Mouse (Mus musculus): Measurements from ENCODE around the gene Plch1.

The Plch1 gene

DNA sequence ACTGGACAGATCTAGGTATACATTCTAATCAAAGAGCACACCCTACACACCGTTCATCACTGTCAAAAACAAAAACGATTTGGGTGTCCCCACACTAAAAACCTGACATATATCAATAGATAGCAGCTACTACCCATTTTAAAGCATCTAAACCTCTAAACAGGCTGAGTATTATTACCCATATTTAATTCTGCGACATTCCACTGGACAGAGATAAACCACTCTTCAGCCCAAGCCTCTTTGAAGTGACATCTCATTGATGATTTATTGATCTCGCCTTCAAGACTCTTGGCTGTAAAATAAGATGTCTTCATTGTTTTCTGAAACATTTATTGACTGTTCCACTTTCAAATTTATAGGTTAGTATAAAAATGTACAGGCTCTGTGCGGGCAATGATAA is 46.4 kb downstream of the Plch1 start:
- no peak for DNase-seq

DNA sequence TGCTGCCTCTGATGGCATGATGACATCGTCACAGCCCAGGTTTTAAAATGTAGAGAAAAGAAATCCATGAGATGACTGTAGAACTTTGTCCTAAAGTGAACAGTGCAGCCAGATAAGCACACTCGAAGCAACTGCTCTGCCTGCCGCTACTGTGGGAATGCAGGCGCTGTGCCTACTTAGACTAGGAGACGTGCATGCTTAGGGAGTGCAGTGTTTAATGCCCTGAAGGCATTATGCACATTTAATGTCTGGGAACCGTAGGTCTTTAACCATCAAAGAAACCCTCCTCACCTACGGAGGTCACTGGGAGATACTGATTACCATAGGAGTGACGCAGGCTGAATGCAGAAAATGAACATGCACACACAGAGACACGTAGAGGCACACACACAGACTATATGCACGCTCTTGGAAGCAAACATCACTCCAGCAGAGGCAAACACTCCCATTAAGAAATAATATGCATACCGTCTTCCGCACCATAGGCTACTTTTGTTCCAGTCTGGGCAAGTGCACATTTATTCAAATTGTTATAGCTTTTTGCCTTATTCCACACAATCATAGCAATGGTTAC is 48.1 kb downstream of the Plch1 start:
- no peak for DNase-seq

DNA sequence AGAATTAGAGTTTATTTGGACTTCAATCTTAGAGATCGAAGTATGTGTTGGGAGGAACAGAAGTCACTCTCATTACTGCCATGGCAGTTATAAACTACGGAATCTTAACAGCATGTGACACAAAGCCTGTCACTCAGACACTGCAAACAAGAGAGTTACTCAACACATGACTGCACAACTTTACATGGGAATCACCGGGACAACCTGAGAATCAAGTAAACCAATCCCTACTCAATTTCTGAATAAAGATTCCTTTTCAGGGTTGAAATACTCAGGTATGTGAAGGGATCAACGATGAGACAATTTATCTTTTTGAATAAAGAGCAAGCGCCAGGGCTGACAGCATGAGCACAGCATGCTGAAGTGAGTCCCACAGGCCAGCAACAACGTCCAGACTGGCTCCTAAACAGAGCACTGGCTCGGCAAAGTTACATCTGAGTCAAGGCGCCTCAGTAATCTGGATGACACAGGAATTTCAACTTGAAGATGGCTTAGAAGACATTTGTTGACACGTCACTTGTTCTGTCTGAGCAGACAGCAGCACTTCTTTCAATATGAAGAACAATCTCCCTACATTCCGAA is 49.4 kb downstream of the Plch1 start:
- no peak for DNase-seq

DNA sequence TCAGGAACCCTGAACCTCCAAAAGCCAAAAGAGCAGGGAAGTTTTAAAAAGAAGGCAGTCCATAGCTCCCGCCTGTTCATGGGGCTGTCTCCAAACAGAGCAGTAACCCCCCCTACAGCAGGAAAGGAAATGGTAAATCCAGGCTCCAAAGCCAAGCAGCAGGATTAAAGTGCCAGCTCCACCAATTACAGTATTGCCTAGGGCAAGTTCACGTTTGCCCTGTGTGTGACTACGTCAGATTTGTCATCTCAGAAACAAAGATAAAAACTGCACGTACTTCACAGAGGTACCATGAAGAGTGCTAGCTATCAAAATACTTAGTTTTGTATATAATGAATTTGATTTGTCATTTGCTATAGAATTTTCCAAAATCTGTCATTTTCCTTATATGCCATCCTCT is 55.1 kb downstream of the Plch1 start:
- no peak for DNase-seq

DNA sequence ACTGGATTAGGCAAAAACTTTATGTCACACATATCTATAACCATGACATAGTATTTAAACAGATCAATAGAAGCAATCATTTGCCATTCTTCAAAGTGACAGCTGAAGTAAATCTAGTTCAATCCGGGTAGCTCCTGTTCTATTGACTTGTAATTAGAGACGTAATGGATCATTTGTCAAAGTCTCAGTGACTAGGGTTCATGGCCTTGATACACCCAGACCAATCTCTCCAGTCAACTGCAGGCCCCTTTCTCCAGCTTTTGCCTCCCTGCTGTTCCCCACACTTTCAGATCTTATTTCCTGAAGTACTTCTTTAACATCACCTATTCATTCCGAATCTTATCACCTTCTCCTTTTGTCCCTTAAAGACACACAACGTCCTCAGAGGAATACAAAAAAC is 56.8 kb downstream of the Plch1 start:
- no peak for DNase-seq

DNA sequence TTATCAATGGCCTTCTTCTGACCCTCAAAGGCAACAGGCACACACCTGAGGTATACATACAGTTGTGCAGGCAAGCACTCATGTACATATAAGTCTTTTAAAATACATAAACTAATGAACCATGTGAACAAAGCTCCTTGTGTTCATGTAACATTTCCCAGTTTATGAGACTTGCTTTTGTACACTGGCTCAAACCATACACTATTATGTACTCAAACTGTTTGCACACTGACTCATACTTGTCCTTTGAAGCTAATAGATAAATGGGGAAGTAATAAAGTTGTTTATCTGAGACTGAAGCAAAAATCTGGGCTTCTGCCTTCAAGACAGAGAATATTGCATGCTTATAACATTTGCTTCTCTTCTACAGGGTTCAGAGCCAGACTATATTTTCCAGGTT is 61.5 kb downstream of the Plch1 start:
- DNase-seq: no peak

DNA sequence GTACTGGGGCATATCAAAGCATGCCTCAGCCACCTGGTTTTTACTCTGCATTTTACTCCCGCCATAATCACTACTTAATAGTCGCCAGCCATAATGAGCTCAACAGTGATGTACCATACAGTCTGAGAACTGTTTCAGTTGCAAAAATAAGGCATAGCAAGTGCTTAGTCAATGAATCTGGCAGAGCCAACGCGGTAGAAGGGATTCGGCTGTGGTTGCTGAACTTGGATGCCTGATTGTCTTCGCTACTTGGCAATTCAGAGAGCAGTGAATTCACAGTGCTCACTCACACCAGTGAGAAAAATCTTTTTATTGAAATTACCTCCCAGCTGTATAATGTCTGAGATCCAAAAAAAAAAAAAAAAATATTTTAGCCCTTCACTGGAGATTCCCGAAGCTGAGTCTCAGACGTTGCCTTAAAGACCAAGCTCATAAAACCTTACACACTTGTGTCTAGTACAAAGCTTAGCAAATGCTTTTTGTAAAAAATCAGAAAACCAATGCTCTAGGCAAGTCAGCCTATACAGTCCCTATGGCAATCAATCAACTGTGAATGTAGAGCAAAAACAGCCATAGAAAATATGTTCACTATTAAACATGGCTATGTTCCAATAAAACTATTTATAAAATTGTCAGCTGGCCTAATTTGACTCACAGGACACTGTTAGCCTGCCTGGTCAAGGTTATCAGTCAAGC is 62.2 kb downstream of the Plch1 start:
- no peak for DNase-seq

DNA sequence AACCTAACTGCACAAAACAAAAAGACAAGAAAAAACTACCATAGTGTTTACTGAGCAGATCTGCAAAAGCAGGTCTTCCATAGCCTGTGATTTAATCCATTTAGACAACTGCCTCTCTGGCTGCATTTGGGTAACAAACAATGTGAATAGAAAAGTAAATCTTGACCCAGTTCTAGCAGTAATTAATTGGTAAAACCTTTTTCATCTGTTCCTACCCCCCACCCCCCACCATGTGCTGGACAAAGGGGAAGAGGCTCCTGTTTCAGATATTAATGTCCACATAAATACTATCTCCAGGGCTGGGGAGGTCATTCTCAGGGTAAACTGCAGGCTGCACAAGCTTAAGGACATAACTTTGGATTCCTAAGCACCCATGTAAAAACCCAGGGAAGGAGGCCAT is 63.5 kb downstream of the Plch1 start:
- no peak for DNase-seq

DNA sequence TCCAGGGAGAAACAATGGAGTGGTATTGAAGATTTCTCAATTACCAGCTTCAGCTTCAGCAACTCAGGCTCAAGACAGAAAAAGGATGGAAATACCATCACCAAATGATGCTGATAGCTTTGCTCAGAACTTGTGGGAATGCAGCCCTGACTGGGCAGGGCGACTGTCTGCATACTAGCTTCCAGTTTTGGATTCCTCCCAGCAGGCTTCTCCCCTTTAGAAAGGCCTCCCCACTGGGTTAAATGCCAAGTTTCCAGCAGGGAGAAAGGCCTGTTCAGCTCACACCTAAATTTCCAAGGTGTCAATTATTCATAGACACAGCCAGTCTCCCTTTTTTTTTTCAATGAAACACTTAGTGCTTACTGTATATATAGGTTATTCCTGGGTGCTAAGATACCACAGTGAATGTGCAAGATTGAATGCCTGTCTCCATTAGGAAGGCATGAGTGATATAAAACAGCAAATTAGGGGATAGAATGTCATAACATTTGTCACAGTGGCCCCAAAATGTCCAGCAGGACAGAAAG is 75.3 kb downstream of the Plch1 start:
- no peak for DNase-seq

DNA sequence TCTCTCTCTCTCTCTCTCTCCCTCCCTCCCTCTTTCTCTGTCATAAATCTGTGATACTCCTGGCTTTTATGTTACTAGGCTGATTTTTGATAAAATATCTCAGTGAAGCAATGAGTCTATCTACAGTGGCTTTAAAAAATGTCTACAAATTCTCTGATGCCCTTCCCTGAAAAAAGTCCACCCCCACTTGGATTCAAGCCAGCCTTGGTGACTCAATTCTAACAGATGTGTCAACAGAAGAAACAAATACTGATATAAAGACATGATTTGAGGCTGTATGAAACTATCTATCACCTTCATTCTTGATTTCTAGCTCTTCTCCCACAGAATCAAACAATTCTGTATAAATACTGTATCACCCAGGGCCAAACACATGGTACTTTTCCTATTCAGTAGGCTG is 76.6 kb downstream of the Plch1 start:
- no peak for DNase-seq

DNA sequence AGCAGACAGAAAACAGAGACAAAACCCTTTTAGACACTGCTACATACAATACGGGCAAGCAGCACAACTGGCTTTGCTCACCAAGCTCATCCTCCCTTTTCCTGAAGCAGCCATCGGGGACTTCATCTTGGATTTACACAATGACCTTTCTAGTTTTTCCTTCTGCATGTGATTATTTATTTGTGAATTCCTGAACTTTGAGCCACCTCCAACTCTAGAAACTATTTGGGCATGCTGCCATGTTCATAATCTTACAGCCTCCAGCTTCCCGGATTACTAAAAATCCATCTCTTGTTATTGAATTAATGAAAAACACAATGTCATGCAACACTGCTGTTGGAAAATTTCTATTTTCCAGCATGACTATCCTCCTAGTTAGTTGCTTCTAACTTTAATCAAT is 84.1 kb downstream of the Plch1 start:
- no peak for DNase-seq

DNA sequence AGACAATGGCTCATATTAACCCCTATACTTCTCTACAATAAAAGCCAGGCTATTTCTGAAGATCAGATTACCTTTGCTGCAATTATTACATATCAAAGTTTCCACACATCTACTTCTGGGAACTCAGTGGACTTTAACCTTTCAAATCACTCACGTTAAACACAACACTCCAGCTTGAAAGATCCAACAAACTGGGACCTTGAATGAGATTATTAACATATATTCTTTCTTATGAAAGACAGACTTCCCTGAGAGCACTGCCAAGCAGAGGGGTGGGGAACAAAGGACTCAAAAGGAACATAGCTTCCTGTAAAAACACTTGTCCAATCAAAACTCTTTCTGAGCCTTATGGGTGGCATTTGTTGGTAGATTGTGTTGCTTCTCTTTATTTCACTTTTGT is 85.1 kb downstream of the Plch1 start:
- no peak for DNase-seq

DNA sequence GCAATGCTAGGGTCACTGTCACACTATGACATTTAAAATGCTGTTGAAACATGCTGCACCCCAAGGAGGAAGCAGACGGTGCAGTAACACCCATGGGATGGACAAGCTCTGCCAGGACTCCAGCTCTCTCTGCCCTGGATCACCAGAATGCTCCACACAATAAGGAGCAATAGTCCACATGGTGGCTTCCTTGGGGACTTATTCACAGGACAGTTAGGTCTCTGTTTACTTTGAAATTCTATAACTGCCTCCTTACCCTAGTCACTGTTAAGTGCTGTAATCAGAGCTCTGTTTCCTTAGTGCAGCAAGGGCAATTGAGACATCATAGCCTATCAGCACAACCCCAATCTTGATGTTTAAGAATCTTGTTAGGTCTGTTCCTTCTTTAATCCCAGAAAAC is 92.4 kb downstream of the Plch1 start:
- no peak for DNase-seq

DNA sequence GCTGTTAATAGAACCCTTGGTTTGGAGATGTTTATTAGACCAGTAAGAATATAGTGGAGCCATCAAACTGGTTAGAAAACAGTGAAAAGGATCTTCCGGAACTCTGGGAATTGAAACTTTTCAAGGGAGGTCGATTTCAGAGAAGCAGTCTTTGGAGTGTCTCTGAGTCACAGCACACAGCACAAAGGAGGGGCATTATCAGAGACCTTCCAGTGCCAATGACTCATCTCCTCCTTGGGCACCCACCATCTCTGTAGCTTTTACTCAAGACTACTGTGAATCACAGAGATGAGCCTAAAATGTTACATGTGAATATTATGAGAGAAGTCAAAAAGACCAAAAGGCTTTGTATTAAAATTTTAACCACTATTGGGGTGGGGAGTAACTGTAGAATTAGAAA is 93.8 kb downstream of the Plch1 start:
- no peak for DNase-seq

DNA sequence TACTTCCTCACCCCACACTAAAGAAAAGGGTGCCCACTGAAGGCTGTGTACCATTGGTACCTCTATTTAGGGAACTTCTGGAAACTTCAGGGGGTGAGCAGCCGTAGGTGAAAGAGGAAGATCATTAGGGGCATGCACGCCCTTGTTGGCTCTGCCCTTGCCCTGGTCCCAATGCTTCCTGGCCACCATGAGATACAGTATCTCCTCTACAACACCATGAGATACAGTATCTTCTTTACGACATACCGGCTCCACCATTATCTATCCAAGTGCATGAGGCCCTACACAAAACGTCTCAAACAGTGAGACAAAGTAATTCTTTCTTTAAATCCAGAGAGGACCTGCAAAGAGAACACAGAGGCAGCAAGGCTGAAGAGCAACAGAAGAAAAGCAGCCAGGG is 98.6 kb downstream of the Plch1 start:
- DNase-seq: no peak

DNA sequence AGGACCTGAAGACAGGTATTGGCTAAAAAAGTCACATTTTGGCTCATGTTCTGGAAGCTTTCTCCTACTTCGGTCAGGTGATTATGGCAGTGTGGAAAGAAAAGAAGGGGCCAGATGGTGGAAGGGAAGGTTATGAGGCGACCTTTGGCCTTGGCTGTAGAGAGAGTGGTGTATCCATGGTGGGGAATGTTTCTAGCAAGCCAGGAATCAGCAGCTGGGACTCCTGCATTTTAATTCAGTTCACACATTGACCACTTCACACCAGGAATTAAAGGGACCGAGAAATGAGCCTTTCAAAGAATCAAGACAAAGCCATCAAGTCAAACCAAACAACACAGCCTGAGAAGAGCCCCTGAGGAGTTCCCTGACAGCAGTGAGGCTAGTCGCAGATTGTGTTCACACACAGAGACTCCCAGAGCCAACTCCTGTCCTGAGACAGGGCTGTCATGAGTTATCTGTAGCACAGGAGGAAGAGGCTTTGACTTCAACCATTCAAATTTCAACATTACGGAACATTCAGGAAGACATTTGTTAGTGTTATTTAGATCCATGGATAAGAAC is 112.4 kb downstream of the Plch1 start:
- DNase-seq: no peak

DNA sequence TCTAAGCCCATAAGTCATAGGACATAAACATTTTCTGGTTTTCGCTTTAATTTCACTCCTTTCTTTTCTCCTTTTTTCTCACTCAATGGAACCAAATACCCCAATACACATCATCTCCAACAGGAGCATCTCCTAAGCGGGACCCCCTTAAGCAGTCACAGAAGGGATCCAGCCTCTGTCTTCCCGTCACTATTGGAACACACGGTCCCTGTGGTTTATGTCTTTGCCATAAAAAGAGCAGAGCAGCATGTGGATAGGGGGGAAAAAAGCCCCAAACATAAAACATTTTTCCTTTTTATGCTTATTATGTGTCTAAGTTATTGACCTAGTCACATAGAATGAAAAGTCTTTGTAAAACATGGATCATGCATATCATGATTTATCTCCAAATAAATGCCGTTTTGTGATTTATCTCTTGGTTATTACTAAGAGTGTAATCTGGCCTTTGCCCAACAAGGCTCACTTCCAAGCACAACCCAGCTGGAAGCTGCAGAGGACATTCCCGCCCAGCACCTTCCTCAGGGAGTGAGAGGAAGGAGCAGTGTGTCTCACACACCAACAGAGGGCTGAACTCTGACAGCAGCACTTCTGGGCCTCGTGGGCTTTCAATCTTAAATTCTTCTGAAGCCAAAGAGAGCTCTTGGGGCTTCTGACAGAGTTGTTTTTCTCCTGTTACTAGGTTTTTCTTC is 126.5 kb downstream of the Plch1 start:
- DNase-seq: no peak

DNA sequence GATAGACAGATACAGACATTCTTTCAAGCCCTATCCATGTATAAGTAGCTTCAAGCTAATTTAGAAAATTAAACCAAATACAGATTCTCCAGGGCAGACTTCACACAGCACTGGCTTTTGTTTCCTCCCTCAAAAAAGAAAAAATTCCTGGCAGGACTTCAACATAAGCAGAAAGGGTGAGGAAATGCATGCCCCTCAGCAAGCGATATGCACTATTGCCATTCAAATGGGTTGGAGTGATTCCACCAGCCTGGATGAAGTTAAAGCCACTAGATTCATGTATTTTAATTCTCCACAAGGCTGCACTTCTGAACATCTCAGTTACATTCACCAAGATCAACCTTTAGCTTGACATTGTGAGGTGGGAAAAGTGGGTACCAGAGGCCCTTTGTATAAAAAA is 138.5 kb downstream of the Plch1 start:
- no peak for DNase-seq

DNA sequence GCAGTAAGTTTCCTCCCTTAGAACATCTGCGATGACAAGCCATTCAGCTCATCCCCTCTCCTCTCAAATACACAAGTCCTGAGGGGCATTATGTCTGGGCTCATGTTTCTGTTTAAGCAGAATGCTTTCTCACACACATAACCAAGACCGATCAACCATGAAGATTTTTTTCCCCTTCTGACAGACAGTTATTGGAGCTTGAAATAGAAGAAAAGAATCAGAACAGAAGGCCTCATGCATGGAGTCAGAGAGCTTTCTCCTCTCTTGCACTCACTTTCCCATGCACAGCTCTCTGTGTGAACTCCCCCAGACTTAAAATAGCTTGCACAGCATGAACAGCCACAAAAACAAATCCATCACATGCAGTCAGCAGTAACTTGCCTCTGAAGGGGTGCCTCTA is 159.2 kb downstream of the Plch1 start:
- DNase-seq: no peak

DNA sequence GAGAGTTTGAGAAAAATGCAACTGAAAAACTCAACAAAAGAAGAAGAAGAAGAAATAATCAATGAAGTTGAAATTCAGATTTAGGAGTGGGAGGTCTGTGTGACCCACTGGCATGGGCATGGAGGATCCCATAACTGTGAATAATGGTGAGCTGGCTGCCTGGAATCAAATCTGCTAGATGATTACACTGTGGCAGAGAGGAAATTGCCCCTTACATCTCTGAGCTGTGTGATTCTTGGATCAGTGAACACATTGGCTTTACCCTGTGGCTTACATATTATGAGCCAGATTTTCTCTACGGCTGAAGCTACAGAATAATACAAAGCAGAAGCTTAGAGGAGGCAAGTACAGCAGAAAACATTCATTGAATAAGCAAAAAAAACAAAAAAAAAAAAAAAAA is 170.9 kb downstream of the Plch1 start:
- no peak for DNase-seq

DNA sequence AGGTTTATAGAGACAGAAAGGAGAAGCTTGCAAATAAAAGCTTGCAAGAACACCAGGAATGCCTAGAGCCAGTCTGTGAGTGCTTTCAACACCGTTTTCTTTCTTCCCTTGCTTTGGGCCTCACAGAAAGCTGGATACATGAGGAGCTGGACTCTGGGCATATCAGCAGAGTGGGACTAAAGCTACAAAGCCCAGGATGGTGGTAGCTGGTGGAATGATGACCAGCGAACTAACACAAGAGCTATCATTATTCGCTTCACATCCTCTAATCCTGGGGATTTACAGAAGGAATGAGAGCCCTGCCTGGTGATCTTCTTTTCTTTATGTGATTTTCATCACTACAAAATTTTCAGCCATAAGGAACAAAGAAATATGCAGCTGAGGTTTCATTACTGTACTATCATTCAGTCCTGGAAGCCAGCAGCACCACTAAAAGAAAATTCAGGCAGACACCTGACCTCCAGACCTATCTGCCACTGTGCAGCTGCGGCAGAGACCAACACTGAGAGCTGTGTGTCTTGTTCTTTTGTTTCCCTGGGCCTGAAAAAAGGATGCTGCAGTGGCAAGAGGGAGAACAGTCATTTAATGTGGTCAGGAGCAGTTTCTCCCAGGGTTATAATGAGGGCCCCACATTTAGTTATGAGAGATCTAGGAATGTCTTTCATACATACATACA is 172.5 kb downstream of the Plch1 start:
- DNase-seq: no peak

DNA sequence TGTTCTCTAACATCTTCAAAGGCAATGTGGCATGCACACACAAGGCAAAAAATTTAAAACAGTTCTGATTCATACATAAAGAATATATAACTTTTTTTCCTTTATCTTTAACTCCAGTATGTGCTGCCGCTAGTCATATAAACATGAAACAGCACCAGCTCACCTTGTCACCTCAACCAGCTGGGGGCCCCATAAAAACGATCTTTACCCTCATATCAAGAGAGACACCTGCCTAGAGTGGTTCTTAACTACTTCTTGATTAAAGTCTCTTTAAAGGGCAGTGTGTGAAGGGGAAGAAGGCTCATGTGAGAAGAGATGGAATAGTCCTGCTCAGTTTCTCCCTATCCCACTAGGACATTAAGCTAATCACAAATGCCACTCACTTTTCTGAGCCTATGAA is 205.6 kb downstream of the Plch1 start:
- no peak for DNase-seq

DNA sequence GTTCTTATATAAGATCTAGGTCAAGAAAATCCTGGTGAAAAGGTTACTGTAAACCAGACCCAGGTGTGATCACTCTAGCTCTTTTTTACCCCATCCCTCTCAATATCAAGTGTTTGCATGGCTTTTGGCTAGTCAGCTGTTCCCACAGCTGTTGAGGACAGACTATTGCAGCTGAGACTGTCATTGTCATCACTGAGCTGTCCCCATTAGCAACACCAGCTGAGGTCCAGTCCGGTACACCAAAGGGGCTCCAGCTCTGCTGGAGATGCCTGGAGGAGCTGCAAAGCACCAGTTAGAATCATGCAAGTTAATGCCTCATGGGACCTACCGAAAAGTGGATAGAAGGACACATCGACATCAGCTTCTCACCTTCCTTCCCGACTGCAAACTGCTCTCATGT is 206.5 kb downstream of the Plch1 start:
- no peak for DNase-seq

Measured in cerebellum, adult 8-10 months (tissue).